9 mouse cellular contexts compared by ENCODE assay signal in genomic region chrX:96130663-96131062, GRCm38 (mm10). TPM values are rescaled to one million over a fixed set of nuclear protein-coding genes. Genes with fewer than 3 reads are reported as not detected.
A peak's percentile ranks its signal among the peaks of the same experiment; 100 is the strongest.
DNase-seq lines count a peak whose midpoint lies in the region; ATAC-seq and TF ChIP-seq lines count a peak whose summit lies in the region.
"Had no signal": no experiment of that assay in that cellular context is flagged by ENCODE, and none has a peak within 500 bp of the region (broad histone marks: within the 10 kb centered on the region; RNA-seq: fewer than 3 reads in every experiment).

No protein-coding gene starts in this region.

- peak overlapping the region; percentile 75 to 85 for H3K27ac ChIP-seq in heart, embryonic 14.5 days (replicated peaks in 1 of 2; ENCODE audit: control insufficient read depth in 1 of 2, insufficient read depth in 1 of 2, low read depth in 2 of 2, low read length in 2 of 2)
- peak overlapping the region; percentile 79 for H3K27ac ChIP-seq in liver, postnatal 0 days (ENCODE audit: low read depth)
- no peak overlapping the region for H3K27ac ChIP-seq in midbrain, embryonic 13.5 days
- H3K27ac ChIP-seq: limb, embryonic 13.5 days had no signal

- H3K4me3 ChIP-seq in heart, embryonic 14.5 days (ENCODE audit: control insufficient read depth in 1 of 2, insufficient read depth in 1 of 2, low read depth in 1 of 2, low read length in 2 of 2): no peak overlapping the region
- 0 out of 2 replicates have a peak overlapping the region, but pooled peaks have one; percentile 10 for H3K4me3 ChIP-seq in liver, postnatal 0 days (ENCODE audit: low read depth, low read length)
- no peak overlapping the region for H3K4me3 ChIP-seq in midbrain, embryonic 13.5 days (replicated peaks)
- H3K4me3 ChIP-seq: limb, embryonic 13.5 days had no signal

- TF ChIP-seq EP300 in liver, postnatal 0 days (IDR thresholded peaks at IDR 0.05; ENCODE audit: low read depth): no peak

- WGBS in heart, embryonic 14.5 days: 36% methylated on average over 6 of the region's 6 CpGs
- 27% methylated on average over 6 of the region's 6 CpGs for WGBS in liver, postnatal 0 days (ENCODE audit: insufficient replicate concordance)
- WGBS in midbrain, embryonic 13.5 days: 64% methylated on average over 6 of the region's 6 CpGs

- TF ChIP-seq CTCF in liver, postnatal 0 days (IDR thresholded peaks at IDR 0.05; ENCODE audit: low read depth): no peak

- peak overlapping the region; percentile 23; the same call in 1 of the 2 replicates for H3K4me2 ChIP-seq in heart, embryonic 14.5 days (ENCODE audit: low read length)
- peak overlapping the region; percentile 58 for H3K4me2 ChIP-seq in liver, postnatal 0 days (ENCODE audit: low read depth, low read length)
- H3K4me2 ChIP-seq in midbrain, embryonic 13.5 days (replicated peaks): no peak overlapping the region
- H3K4me2 ChIP-seq: limb, embryonic 13.5 days had no signal

- intact Hi-C loops in left cerebral cortex, postnatal 14 days (cut with DNase I): loop anchor here (10.0 kb wide), 1 partner anchor 106 kb away; no protein-coding TSS in a partner anchor
- intact Hi-C loops in left cerebral cortex, postnatal 36 days (cut with DNase I): loop anchor here (10.0 kb wide), 1 partner anchor 106 kb away; no protein-coding TSS in a partner anchor

- peak; percentile 28; the same call in 1 of the 2 replicates for ATAC-seq in heart, embryonic 14.5 days (ENCODE audit: insufficient number of reproducible peaks, insufficient read depth, low FRiP score, low read depth)
- ATAC-seq in liver, postnatal 0 days: peak; percentile 80
- ATAC-seq in midbrain, embryonic 13.5 days: no peak

- H3K36me3 ChIP-seq in heart, embryonic 14.5 days (ENCODE audit: control insufficient read depth, insufficient read depth, low read length): 0 out of 2 replicates have a peak, but pooled peaks cover 4% of the 10 kb centered on the region
- H3K36me3 ChIP-seq in liver, postnatal 0 days (replicated peaks; ENCODE audit: insufficient read depth, low read length): no peaks in the 10 kb centered on the region
- H3K36me3 ChIP-seq in splenic B cell, adult 2 months (ENCODE audit: control insufficient read depth, insufficient read depth, low read length, poor library complexity, severe bottlenecking): 0 out of 2 replicates have a peak, but pooled peaks cover 3% of the 10 kb centered on the region
- no peaks in the 10 kb centered on the region for H3K36me3 ChIP-seq in midbrain, embryonic 13.5 days
- H3K36me3 ChIP-seq: limb, embryonic 13.5 days had no signal

- peak; percentile 2 to 7 for DNase-seq in left cerebral cortex, postnatal 14 days (ENCODE audit: low spot score in 2 of 2)
- DNase-seq in left cerebral cortex, postnatal 36 days (ENCODE audit: low spot score in 2 of 2): no peak
- DNase-seq in liver, postnatal 0 days: peak; percentile 47
- peak; percentile 89 for DNase-seq in splenic B cell, adult 2 months (ENCODE audit: low read depth, low spot score)
- DNase-seq in frontal cortex, postnatal 14 days (ENCODE audit: low spot score in 2 of 2): no peak
- no peak for DNase-seq in urinary bladder, adult 2 months (ENCODE audit: low spot score)

- peaks cover 23 to 64% of the 10 kb centered on the region in 2 experiments for H3K4me1 ChIP-seq in heart, embryonic 14.5 days (ENCODE audit: control insufficient read depth in 2 of 2, insufficient read depth in 2 of 2, low read length in 2 of 2)
- H3K4me1 ChIP-seq in liver, postnatal 0 days (ENCODE audit: insufficient read depth): peaks cover 11% of the 10 kb centered on the region
- H3K4me1 ChIP-seq in midbrain, embryonic 13.5 days (replicated peaks): no peaks in the 10 kb centered on the region
- H3K4me1 ChIP-seq: limb, embryonic 13.5 days had no signal

- H3K9me3 ChIP-seq in heart, embryonic 14.5 days (ENCODE audit: control insufficient read depth, low read length): no peaks in the 10 kb centered on the region
- H3K9me3 ChIP-seq in liver, postnatal 0 days (ENCODE audit: low read length): no peaks in the 10 kb centered on the region
- no peaks in the 10 kb centered on the region for H3K9me3 ChIP-seq in midbrain, embryonic 13.5 days
- H3K9me3 ChIP-seq: limb, embryonic 13.5 days had no signal

- no peak overlapping the region for H3K9ac ChIP-seq in heart, embryonic 14.5 days (ENCODE audit: low read length)
- no peak overlapping the region for H3K9ac ChIP-seq in liver, postnatal 0 days (replicated peaks)
- no peak overlapping the region for H3K9ac ChIP-seq in midbrain, embryonic 13.5 days (replicated peaks)
- H3K9ac ChIP-seq: limb, embryonic 13.5 days had no signal

- no peaks in the 10 kb centered on the region for H3K27me3 ChIP-seq in heart, embryonic 14.5 days (ENCODE audit: control insufficient read depth, insufficient read depth, low read length)
- no peaks in the 10 kb centered on the region for H3K27me3 ChIP-seq in liver, postnatal 0 days (ENCODE audit: insufficient read depth, low read length)
- H3K27me3 ChIP-seq in splenic B cell, adult 2 months (ENCODE audit: control insufficient read depth, insufficient read depth, low read length, poor library complexity, severe bottlenecking): no peaks in the 10 kb centered on the region
- no peaks in the 10 kb centered on the region for H3K27me3 ChIP-seq in midbrain, embryonic 13.5 days
- H3K27me3 ChIP-seq: limb, embryonic 13.5 days had no signal

RNA-seq across cellular contexts. Expression of gene Msn, which starts 34.8 kb away (rescaled TPM):
- total RNA-seq in left cerebral cortex, postnatal 14 days (2021): 10 to 100 TPM; 21.4 to 21.8 TPM
- 10 to 100 TPM; 17.4 to 17.5 TPM for total RNA-seq in left cerebral cortex, postnatal 36 days (2021)
- polyA plus RNA-seq in heart, embryonic 14.5 days (2014; fragmentation: Nextera tagmentation; extraction: Ambion mirVana): 191 and 209 TPM in 2 replicates
- 32.0 and 36.7 TPM in 2 replicates for polyA plus RNA-seq in liver, postnatal 0 days (2015; fragmentation: Nextera tagmentation; extraction: Ambion mirVana)
- polyA plus RNA-seq in urinary bladder, adult 2 months (2012; rRNA removed): 99.7 and 121 TPM in 2 replicates
- polyA plus RNA-seq in midbrain, embryonic 13.5 days (2015; fragmentation: Nextera tagmentation; extraction: Ambion mirVana): 40.8 and 43.7 TPM in 2 replicates

Comparison
In these comparisons a context has a peak if more than half of its experiments do, and no peak if none do; other contexts are left out.
1. DNase-seq: peak in left cerebral cortex, postnatal 14 days (2 of 2), liver, postnatal 0 days (single experiment) and splenic B cell, adult 2 months (single experiment); none in left cerebral cortex, postnatal 36 days (0 of 2), frontal cortex, postnatal 14 days (0 of 2) and urinary bladder, adult 2 months (single experiment).